Mouse (Mus musculus) lung, postnatal 36 days (tissue): ENCODE measurements around the gene E4f1.
"Not testable (repeated sequence)": the region's sequence is repeated elsewhere in the genome, so short reads cannot be mapped to it uniquely, and the experiment has no call there.

ENCODE experiments used
- DNase-seq: peaks from one replicate; pipeline ENCODE4 v3.0.0; 2022; ENCODE audit warnings: mixed read lengths

Gene E4f1

DNA sequence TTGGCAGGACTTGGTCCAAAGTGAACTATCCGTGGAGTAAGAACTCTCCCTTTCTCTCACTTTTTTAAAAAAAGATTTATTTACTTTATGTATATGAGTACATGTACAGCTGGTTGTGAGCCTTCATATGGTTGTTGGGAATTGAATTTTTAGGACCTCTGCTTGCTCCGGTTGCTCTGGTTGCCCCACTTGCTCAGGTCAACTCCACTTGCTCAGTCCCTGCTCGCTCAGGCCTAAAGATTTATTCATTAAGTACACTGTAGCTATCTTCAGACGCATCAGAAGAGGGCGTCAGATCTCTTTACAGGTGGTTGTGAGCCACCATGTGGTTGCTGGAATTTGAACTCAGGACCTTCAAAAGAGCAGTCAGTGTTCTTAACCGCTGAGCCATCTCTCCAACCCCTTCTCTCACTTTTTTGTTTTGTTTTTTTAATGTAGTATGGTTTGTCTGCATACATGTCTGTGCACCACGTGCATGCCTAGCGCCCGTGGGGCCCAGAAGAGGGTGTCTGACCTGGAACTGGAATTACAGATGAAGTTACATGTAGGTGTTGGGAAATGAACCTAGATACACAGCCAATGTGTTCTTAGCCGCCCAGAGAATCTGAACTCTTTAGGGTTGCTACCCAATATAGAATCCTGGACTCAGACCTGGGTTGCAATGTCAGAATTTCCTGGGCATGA lies 14.4 kb downstream of the E4f1 start:
- peak; percentile 21 for DNase-seq

DNA sequence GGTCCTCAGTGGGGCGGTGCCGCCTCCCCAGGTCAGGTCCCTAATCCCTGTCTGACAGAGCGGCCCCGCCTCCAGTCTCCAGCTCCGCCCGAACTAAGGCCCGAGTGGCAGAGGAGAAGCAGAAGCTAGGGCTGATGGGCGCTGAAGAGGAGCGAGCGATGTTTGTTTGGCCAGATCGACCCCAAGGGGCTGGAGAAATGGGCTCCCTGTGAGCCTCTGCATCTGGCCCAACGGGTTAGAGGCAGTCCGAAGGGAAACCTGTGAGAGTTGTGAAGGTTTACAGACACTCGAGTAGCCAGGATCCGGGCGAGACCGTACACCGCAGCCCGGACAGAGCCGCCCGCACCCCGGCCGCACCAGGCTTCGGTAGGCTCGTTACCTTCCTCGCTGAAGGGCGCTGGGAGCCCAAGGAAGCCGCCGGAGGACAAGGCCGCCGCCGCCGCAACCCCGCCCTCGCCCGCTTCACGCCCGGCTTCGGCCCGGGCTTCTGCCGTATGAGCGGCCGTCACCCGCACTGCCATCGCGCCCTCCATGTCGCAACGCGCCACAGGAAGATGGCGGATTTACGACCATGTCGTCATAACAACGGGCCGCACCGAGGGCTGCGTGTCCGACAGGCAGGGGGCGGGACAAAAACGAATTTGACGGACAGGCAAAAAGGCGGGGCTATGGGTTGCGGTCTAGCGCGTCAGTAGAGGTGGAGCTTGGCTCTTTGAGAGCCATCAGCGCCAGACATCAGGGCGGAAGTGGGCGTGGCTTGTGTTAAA lies 15.2 kb downstream of the E4f1 start:
- DNase-seq, result peak; percentile 100

DNA sequence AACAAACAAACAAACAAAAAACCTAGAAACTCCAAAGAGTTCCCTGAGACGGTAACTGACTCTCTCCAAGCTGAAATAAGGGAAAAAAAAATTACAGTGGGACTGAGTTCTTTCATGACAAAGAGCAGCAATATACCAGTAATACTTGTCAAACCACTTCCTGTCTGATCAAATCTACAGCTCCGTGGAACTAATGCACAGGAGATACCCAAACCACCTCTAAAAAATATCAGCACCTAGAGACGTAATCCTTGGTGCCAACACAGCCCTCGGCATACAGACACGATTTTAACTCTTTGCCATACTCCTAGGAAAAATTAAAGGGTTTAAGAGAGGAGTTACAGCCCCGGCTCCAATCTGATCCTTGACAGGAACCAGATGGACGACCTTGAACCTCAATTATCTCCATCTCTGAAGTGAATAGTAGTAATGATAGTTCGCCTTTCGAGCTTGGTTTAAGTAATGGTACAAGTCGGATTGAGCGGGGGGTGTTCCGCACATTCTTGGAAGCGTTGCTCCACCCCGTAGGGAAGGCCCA lies 15.8 kb downstream of the E4f1 start:
- DNase-seq, result no peak

DNA sequence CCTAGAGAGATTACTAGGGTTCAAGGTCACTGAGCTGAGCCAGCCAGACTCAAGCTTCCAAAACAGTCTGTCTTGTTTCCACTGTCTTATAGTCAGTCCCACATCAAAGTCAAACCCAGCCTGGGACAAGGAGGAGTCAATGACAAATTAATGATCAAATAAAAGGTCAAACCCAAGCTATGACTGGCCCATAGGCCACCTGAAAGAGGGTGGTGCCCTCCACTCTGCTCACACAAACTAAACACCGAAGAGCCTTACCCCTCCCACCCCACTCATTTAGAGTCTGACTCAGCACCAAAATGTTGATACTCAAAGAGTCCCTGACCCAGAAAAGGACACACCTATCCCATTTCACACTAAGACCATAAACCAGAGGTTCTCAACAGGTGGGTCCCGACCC lies 16.7 kb downstream of the E4f1 start:
- no peak for DNase-seq

DNA sequence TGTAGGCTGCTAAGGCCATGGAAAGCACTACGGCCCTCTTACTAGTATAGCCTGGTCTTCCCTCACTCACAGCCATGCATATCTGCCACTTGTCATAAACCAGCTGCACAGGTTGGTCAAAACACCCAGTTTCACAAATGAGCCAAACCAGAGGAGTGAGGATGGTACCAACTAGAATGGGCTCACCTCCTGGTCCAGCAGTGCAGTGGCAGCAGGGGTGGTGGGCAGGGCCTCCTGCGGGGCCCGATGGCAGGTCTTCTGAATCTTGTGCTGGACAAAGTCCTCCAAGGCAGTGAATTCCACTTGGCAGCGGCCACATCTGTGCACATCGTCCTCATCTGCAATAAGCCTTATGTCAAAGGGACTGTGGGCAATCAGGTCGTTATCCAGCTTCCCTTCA lies 18.9 kb downstream of the E4f1 start:
- DNase-seq, result no peak

DNA sequence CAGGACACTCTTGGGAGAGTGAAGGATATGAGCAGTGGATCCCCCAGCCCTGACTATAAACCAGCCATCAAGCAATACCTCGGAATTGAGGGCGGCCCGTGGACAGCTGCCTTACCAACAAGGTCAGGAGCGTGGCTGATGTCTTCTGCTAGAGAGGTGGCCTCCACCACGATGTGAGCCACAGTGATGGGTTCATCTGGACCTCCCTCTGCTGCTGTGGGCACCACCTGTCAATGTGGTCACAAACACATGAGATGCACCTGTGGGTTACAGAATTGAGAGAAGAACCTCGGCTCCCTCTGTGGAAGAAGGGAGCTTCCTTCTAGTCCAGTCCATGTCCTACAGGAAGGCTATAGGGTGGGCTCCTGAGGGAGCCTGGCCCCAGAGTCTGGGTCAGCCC lies 20.6 kb downstream of the E4f1 start:
- no peak for DNase-seq

DNA sequence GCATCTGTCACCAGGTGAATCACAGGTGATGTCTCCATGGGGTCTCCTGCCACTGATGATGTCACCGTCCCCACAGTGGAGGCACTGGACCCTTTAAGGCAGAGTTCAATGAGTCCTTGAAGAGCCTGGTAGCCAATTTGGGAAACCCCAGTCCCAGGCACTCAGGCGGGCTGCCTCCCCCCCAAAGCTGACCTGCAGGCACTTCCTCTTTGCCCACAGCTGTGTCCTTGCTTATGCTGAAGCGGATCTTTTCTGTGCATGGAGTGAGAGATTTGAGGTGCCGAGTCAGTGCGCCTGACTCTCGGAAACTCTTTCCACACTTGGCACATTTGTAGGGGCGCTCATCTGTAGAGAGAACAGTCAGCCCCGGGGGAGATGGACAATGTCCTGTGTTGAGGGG lies 23.5 kb downstream of the E4f1 start:
- DNase-seq, result no peak

DNA sequence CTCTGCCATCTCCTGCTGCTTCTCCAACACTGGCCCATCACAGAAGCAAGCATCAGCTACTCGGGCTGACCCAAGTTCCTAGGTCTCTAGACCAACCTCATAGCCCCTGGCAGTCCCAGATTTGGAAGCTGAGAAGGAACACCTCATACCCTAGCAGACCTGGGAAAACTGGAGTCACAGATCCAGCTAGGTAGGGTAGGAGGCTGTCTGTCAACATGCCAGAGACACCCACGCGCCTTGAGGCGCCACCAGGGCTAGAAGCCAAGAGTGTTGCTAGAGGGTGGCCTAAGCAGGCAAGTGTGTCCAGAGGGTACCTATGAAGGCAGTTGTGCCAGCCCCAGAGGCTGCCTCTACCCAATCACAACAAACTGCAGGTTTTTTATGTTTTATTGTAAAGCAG lies 26.7 kb downstream of the E4f1 start:
- DNase-seq, result no peak

DNA sequence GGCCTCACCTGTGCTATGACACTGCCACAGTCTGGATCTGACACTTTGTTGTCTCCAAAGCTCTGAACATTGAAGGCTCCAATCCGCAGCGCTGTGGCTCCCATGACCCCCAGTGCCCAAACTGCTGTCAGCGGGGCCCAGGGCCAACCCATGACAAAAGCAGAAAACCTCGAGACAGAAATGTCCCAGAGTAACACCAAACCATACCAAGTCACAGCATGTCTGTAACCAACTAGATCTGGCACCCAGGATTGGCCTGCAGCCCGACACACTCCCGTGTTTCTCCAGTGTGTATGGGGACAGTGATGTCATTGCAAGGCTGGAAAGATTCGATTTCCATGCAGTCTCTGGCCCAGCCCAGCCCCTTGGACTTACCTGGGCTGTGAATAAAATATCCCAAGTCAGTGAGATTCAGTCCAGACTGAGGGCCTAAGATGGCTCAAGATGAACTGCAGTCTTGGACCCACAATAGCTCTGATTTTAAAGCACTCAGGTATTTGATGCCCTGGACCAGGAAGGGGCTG lies 27.4 kb downstream of the E4f1 start, which contains the start of gene Dnase1l2:
Gene Dnase1l2 (minus strand): TSS at position 474 of the 524 bp plus-strand sequence.
- DNase-seq, result no peak

DNA sequence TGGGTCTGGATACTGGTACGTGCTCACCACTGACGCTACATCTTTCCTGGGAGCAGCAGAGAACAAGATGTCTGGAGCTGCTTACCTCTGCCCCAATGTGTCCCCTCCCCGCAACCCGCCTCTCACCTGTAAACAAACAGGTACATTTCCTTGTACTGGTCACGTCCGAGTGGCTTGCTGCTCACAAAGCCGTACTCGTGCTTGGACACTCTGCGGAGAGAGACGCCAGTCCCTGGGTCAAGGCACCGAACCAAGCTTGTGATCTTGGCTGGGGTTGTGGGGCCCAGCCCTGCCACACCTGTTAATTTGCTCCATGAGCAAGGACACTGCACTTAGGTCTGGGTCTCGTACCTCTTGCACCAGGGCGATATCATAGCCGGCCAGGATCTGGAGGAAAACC lies 28.0 kb downstream of the E4f1 start:
- DNase-seq, result peak; percentile 23

DNA sequence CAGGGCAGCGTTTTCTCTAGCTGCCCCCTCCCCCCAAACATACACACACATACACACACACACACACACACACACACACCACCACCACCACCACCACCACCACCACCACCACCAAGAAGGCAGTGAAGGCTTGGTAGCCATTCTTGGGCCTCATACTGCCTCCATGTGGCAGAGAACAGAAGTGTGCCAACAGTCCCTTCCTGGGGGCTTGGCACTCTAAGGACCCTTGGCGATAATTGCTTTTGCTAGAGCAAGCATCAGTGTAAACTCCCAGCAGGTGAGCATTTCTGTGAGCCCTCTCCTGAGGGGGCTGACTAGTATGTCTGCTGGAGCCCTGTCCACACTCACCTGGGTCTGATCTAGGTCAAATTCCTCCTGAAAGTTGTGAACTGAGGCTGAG lies 29.0 kb downstream of the E4f1 start:
- no peak for DNase-seq

DNA sequence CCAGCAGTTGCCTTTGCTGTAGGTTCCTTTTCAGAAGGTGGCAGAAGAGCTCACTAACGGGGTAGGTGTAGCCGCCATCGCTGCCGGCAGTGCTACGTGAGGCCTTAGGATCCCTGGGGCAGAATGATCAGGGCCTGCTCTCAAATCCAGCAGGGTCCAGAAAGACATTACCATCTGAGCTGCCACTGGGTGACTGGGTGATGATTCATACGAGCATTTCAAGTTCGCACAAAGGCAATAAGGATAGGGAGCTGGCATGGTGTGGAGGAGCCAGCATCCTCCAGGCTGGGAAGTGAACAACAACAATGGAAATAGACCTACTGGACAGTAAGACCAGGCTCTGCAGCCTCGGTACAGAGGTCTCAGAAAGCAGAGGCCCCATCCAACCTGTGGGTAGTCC lies 29.7 kb downstream of the E4f1 start:
- no peak for DNase-seq

DNA sequence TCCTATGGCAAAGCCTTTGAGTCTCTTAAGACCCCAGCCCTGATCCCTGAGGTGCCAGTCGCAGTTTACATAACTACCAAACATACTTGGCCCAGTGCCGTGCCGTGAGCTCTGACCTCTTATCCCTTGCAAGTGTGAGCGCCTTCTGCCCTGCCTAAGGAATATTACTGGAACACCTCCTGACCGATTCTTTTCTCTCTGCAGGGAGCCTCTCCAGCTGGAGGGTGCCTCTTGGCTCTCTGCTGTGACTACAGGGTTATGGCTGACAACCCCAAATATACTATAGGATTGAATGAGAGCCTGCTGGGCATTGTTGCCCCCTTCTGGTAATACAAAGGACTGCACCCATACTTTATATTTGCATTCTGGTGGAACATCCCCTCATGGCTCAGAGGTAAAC lies 33.1 kb downstream of the E4f1 start:
- peak; percentile 70 for DNase-seq

DNA sequence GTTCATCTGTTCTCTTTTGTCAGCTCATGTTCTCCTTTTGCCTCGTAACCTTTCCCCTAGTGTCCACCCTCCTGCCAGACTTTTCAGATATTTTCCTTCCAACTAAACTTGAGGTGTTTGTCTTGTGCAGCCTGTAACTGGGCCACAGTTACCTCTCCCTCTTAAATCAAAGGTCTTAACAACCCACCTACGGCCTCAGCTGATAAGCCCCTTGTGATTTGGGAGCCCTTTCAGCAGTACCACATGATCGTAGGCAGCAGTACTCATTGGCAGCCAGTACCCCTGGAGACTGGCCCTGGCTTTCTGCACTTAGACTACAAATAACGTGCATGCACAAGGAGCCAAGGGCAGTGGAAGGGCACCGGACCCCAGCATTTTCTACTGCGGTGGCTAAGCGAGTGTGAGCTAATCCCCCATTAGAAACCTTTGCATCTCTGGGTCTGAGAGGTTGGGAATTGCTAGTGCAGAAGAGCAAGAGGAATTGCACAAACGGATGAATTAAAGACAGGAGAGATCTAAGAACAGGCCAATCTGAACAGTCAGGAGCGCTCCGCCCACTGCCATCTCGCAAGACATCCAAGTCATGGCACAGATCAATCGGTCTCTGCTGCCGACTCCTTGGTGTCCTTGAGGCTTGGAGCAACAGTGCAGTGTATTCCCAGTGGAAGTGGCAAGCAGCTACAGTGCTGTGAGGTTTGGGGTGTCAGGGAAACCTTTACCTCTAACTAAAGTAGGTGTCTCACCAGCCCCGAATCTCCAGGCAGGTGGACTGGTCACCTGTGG lies 40.7 kb downstream of the E4f1 start:
- no peak for DNase-seq

DNA sequence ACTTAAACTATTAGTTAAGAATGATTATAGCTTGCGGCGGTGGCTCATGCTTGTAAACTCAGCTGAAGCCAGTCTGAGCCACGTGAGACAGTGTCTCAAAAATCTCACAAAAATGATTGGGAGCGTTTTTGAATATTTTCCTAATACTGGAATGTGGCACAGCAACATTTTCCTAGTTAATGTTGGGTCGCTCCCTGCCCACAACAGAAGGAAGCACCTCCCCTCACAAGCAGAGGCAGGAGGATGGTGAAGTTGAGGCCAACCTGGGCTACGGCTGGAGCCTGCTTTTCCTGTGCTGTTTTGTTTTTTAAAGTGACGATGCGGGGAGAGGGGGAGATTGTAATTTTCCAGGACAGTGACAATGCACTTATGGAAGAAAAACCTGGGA lies 42.9 kb downstream of the E4f1 start:
- DNase-seq, result peak; percentile 18

DNA sequence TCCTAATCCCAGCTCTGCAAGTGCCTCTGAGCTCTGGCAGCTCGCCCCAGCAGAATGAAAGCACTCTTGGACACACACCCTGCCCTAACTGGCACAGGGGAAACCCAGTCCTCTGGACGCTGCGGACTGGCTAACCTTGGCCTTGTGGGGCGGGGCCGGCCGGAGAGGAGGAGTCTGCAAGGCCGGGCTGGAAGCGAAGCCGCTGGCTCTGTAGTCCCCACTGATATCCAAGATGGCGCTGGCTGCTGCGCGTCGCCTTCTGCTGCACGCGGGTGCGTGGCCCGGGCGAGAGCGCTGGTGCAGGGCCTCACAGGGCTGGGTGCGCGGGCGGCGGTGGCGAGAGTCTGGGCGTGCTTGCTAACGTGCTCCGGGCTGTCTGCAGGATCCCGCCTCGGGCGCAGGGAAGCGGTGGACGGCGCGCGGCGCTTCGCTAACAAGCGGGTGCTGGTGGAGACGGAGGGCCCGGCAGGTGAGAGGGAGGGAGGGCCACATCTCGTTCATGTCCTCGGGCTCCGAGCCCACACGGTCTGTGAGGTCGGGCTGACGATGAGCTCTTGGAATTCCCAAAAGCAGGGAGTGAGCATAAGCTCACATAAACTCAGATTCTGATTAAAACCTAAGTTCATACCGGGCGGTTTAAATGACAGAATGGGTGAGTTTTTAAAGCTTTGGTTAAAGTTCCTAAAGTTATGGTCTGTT lies 43.5 kb downstream of the E4f1 start, which contains the start of gene Eci1:
Gene Eci1 (plus strand): TSS at position 171 of the 699 bp plus-strand sequence.
- DNase-seq, result peak; percentile 98

DNA sequence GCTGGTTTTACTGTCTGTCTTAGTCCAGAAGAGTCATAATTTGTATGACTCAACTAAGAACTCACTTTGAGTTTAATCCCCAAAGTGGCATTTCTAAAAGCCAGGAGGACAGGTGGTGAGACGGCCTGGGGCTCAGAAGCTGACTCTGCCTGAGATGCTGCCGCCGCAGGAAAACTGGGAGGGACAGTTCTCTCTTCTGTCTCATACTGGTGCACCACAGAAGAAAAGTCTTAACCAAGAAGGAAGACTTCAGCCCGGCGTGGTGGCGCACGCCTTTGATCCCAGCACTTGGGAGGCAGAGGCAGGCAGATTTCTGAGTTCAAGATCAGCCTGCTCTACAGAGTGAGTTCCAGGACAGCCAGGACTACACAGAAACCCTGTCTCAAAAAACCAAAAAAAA lies 44.2 kb downstream of the E4f1 start:
- DNase-seq, result no peak

DNA sequence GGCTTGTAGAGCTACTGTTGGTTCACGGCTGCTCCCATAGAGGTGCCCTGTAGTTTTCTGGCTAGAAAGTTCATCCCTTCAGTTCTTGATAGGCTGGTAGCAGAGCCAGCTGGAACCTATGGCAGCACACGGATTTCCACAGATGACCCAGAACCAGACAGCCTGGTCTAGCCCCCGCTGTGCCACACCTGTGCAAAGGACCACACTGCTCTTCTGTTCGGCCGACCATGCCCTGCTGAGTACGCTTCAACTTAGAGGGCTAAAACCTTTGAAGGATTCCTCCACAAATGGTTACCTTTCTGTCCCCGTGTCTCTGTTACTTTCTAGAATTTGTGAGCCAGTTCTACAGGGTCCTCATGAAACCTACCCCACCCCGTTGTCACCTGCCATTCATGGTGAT lies 44.8 kb downstream of the E4f1 start:
- DNase-seq, result not testable (repeated sequence)

DNA sequence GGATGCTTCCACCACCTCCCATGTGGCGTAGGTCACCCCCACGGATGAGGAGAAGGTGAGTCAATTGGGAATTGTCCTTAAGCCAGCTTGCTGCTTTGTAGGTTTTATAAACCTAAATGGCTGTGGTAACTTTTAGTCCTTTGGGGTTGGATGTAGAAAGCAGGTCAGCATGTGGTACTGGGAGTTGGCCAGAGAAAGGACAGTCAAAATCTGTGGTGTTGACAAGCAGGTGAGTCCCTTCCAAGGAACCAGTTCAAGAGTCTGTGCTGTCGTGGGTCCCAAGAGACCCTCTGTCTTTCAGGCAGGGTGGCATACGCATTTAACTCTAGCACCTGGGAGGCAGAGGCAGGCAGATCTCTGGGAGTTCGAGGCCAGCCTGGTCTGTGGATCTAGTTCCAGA lies 45.6 kb downstream of the E4f1 start:
- DNase-seq, result no peak

DNA sequence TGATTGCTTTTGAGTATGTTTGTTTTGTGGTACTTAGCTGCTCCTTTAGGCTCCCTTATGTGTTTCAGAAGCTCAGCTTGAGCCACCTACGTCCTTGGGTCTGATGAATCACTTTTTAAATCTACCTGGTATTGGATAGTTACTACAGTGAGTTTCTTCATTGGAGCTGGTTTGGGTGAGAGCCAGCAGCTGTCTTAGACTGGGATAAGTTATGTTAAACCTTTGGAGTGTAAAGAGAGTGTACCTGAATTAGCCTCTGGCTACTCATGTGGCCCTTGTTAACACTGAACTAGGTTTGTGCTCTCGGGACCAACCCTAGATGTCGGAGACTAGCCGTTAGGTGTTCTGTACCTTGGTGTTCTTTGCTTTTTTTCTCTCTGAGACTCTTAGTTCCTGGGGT lies 47.0 kb downstream of the E4f1 start:
- DNase-seq, result no peak

DNA sequence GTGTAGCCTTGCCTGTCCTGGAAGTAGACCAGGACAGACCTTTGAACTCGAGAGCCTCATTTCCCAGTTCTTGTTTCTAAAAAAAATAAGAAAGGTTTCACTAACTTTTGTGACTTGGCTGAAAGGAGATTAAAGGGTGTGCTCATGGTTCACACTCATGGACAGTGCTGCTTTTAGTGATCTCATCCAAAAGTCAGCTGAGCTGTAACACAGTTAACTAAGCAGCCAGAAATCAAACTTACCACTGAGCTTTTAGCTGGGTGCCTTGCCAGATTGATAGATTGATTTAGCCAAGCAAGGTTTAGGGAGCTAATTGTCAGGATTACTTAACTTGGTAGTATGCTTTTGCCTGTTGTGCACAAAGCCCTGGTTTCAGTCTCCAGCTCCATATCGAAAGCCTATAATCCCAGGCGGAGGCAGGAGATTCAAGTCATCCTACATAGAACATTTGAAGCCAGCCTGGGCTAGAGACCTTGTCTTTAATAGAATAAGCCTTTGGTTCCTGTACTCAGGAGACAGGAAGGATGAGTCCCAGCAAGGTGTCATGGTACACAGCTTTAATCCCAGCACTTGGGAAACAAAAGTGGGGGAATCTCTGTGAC lies 54.0 kb downstream of the E4f1 start:
- DNase-seq, result no peak

DNA sequence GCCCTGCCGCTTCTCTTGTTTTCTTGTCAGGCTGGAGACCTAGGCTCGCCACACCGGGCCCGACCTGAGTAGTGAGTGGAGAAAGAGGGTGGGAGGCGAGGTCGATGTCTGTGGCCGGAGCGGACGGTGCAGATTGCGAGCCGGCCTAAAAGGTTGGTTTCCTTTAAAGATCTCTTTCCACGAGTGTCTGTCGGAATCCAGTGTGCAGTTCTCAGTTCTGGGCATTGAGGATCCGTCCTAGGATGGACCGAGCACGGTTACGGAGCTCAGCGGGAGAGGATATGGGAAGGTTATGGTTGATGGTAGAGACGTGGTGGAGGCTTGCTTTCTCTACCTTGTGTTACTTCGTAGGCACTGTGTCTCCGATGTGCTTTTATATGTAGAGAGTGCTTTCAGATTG lies 55.1 kb downstream of the E4f1 start:
- DNase-seq, result no peak
